Mouse (Mus musculus): ENCODE data around the gene Slc41a3.

The Slc41a3 gene

GRCm38 (mm10) chr6:90604533-90605297 lies at the start of gene Slc41a3:
Gene Slc41a3, plus strand, starts transcription at chr6:90604725.
- peak; percentile 95 for DNase-seq

- no peak for DNase-seq
These were observed 47.9 kb upstream of the Slc41a3 start for GRCm38 (mm10) chr6:90556534-90557058.

GRCm38 (mm10) chr6:90557077-90557476 lies 47.4 kb upstream of the Slc41a3 start:
- no peak for DNase-seq

- DNase-seq, result no peak
These were observed 46.5 kb upstream of the Slc41a3 start for GRCm38 (mm10) chr6:90557829-90558693.

- no peak for DNase-seq
These were observed 44.0 kb upstream of the Slc41a3 start for GRCm38 (mm10) chr6:90560390-90561058.

- peak; percentile 52 for DNase-seq
These were observed 43.2 kb upstream of the Slc41a3 start for GRCm38 (mm10) chr6:90561234-90561781.

- DNase-seq, result no peak
These were observed 40.3 kb upstream of the Slc41a3 start for GRCm38 (mm10) chr6:90564240-90564639.

GRCm38 (mm10) chr6:90565357-90566215 lies 38.9 kb upstream of the Slc41a3 start:
- peak; percentile 13 for DNase-seq

GRCm38 (mm10) chr6:90567486-90567885 lies 37.0 kb upstream of the Slc41a3 start:
- DNase-seq, result no peak

GRCm38 (mm10) chr6:90567928-90568327 lies 36.6 kb upstream of the Slc41a3 start:
- no peak for DNase-seq

- no peak for DNase-seq
These were observed 35.8 kb upstream of the Slc41a3 start for GRCm38 (mm10) chr6:90568721-90569120.

- DNase-seq, result no peak
These were observed 34.7 kb upstream of the Slc41a3 start for GRCm38 (mm10) chr6:90569736-90570383.

GRCm38 (mm10) chr6:90570392-90570791 lies 34.1 kb upstream of the Slc41a3 start:
- DNase-seq, result no peak

- DNase-seq, result peak; percentile 88
These were observed 29.2 kb upstream of the Slc41a3 start for GRCm38 (mm10) chr6:90575261-90575715.

- DNase-seq, result no peak
These were observed 26.4 kb upstream of the Slc41a3 start for GRCm38 (mm10) chr6:90578174-90578573.

GRCm38 (mm10) chr6:90582331-90582730 lies 22.2 kb upstream of the Slc41a3 start:
- no peak for DNase-seq

GRCm38 (mm10) chr6:90588113-90588512 lies 16.4 kb upstream of the Slc41a3 start:
- DNase-seq, result no peak

GRCm38 (mm10) chr6:90590707-90591106 lies 13.8 kb upstream of the Slc41a3 start:
- no peak for DNase-seq

- DNase-seq, result no peak
These were observed 9.6 kb upstream of the Slc41a3 start for GRCm38 (mm10) chr6:90594972-90595371.

GRCm38 (mm10) chr6:90597060-90597459 lies 7.5 kb upstream of the Slc41a3 start:
- DNase-seq, result no peak

GRCm38 (mm10) chr6:90597592-90597991 lies 6.9 kb upstream of the Slc41a3 start:
- DNase-seq, result no peak

Data from embryo, embryonic 11 days (tissue).